Mouse (Mus musculus) small intestine, adult 2 months (tissue): ENCODE results near the gene Il15ra.

Experiments used
- CTCF ChIP-seq: fragments of 200-500 bp; IDR thresholded peaks from 2 replicates; pipeline ENCODE4 v1.5.1; 2012; ENCODE audit warnings: low read depth, mild to moderate bottlenecking, control low read depth, inconsistent platforms, low read length, moderate library complexity, mixed read lengths; ENCODE audit not compliant: insufficient replicate concordance, insufficient read length; ENCODE audit errors: extremely low read depth
- POLR2A ChIP-seq: fragments of 200-500 bp; IDR thresholded peaks from 2 replicates; pipeline ENCODE4 v1.6.1; 2012; ENCODE audit warnings: low read depth, mild to moderate bottlenecking, control low read depth, inconsistent platforms, low read length, moderate library complexity

DNA sequence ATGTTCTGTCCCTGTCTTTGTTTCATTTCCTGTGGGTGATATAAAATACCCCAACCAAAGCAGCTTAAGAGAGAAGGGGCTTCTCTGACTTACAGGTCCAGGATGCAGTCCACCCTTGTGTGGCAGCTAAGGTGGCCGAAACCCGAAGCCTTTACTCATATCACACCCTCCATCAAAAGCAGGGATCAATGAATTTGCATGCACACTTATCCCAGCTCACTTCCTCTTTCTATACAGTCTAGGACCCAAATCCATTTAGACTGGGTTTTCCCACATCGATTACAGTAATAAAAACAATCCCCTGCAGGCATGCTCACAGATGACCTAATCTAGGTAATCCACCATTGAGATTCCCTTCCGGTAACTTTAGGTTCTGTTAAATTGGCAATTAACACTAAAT is 18.6 kb upstream of the Il15ra start:
- TF ChIP-seq POLR2A (no peak), CTCF (no peak)
